Mouse (Mus musculus): ENCODE measurements around the gene Gm12166. TPM values are rescaled to one million over a fixed set of nuclear protein-coding genes. Genes with fewer than 3 reads are reported as not detected.
"Not testable (repeated sequence)": the region's sequence is repeated elsewhere in the genome, so short reads cannot be mapped to it uniquely, and the experiment has no call there.

The Gm12166 gene
- 11.6 and 31.7 TPM in 2 replicates for polyA plus RNA-seq (2011; ENCODE audit: insufficient read depth, insufficient read length, low replicate concordance, missing spikeins)

DNA sequence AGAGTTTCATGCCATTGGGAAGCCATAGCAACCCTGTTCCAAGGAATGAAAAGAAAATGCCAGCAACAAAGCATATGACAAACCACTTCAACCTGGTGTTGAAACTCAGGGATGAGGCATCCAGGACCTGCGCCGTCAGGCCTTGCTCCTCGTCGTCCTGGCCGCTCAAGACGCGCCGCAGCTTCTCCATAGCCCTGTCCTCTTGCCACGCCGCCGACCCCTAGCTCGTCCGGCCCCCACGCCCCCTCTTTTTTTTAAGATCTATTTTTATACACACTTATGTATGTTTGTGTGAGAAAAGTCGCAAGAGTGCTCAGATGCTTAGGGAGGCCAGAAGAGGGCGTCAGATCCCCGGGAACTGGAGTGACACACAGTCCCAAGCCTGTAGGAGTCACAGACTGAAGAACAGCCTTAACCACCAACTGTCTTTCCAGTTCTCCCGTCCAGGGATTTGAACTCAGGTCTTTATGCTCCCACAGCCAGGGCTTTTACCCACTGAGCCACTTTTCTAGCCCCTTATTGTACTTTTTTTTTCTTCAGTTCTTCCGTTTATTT is at the start of gene Gm12166:
Gene Gm12166, minus strand, starts transcription at position 217 of the 555 bp plus-strand sequence.
- 41% methylated on average over 19 of the region's 19 CpGs for WGBS
- not testable (repeated sequence) for H3K27ac ChIP-seq (ENCODE audit: control insufficient read depth, insufficient read depth, low read depth, low read length, poor library complexity); H3K4me1 ChIP-seq (ENCODE audit: control insufficient read depth, insufficient read depth, low read length); H3K4me3 ChIP-seq (replicated peaks; ENCODE audit: control insufficient read depth, low read depth, low read length)
- peak; percentile 86 for TF ChIP-seq CTCF (IDR thresholded peaks at IDR 0.05; ENCODE audit: control insufficient read depth, insufficient read depth, low read length)

- Histone ChIP-seq H3K4me3 (replicated peaks; ENCODE audit: control insufficient read depth, low read depth, low read length) (no peak overlapping the region), H3K4me1 (ENCODE audit: control insufficient read depth, insufficient read depth, low read length) (no peaks in the 10 kb centered on the region), H3K27ac (ENCODE audit: control insufficient read depth, insufficient read depth, low read depth, low read length, poor library complexity) (no peak overlapping the region)
- WGBS: 81% methylated on average over 3 of the region's 3 CpGs
- TF ChIP-seq POLR2A (IDR thresholded peaks at IDR 0.05; ENCODE audit: borderline replicate concordance, control insufficient read depth, low read depth, low read length): no peak
- TF ChIP-seq CTCF (IDR thresholded peaks at IDR 0.05; ENCODE audit: control insufficient read depth, insufficient read depth, low read length): no peak
These were observed 44.9 kb upstream of the Gm12166 start for GRCm38 (mm10) chr11:46097062-46097461.

DNA sequence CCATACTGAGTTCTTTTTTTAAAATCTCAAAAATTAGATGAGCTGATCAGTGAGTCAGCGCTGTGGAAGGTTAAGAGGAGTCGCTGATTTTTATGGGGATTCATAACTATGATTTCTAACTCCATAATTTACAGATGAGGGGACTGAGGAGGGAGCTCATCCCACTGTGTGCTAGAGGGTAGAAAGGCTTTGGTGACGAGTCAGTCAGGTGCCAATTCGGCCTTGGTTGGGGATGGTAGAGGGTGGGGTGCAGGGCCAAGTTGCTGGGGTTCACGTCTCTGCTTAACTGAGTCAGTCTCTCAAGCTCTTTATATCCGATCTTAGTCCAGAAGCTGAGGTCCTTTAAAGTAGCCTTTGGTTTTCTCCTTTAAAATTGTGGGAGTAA is 44.1 kb upstream of the Gm12166 start:
- H3K27ac ChIP-seq (ENCODE audit: control insufficient read depth, insufficient read depth, low read depth, low read length, poor library complexity): no peak overlapping the region
- no peak overlapping the region for H3K4me3 ChIP-seq (replicated peaks; ENCODE audit: control insufficient read depth, low read depth, low read length)
- TF ChIP-seq CTCF (IDR thresholded peaks at IDR 0.05; ENCODE audit: control insufficient read depth, insufficient read depth, low read length) (no peak), POLR2A (IDR thresholded peaks at IDR 0.05; ENCODE audit: borderline replicate concordance, control insufficient read depth, low read depth, low read length) (no peak)
- no peaks in the 10 kb centered on the region; the same call in 1 of the 2 replicates for H3K4me1 ChIP-seq (ENCODE audit: control insufficient read depth, insufficient read depth, low read length)
- 84% methylated on average over 6 of the region's 6 CpGs for WGBS

DNA sequence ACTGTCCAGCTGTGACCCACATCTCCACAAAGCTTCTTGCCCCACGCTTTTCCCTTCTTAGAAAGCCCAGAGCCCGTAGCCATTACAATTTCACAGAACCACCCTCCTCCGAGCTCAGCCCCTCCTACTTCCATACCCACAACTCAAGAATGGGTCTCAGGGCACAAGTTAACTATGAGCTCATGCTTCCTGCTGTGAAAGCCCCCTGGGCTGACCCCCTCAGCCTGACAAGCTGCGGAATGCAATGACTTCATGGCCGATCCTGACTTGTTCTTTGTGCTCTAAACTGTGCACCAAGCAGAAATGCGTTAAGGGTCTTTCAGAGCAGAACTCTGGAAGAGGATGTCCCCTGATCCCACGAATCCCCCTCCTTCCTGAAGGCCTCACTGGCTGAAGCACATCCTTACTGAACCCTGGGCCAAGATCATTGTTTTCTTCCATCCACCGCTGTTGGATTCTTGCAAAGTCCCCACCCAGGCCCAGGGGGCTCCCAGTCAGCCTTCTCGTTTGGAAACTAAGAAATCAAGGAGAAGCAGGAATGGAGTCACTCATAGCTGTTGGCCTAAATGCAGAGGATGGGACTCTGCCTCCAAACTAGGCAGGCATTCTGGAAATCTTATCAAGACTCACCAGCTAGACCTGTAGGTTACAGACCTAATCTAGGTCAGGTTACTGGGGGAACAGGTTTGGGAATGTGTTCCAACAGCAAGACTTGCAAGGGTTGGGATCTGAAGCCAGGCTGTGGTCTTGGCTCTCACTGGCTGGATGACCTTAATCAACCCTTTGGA is 43.5 kb upstream of the Gm12166 start:
- H3K4me3 ChIP-seq (replicated peaks; ENCODE audit: control insufficient read depth, low read depth, low read length): no peak overlapping the region
- no peaks in the 10 kb centered on the region; the same call in 1 of the 2 replicates for H3K4me1 ChIP-seq (ENCODE audit: control insufficient read depth, insufficient read depth, low read length)
- H3K27ac ChIP-seq (ENCODE audit: control insufficient read depth, insufficient read depth, low read depth, low read length, poor library complexity): no peak overlapping the region
- TF ChIP-seq POLR2A (IDR thresholded peaks at IDR 0.05; ENCODE audit: borderline replicate concordance, control insufficient read depth, low read depth, low read length): no peak
- no peak for TF ChIP-seq CTCF (IDR thresholded peaks at IDR 0.05; ENCODE audit: control insufficient read depth, insufficient read depth, low read length)
- 61% methylated on average over 9 of the region's 9 CpGs for WGBS

DNA sequence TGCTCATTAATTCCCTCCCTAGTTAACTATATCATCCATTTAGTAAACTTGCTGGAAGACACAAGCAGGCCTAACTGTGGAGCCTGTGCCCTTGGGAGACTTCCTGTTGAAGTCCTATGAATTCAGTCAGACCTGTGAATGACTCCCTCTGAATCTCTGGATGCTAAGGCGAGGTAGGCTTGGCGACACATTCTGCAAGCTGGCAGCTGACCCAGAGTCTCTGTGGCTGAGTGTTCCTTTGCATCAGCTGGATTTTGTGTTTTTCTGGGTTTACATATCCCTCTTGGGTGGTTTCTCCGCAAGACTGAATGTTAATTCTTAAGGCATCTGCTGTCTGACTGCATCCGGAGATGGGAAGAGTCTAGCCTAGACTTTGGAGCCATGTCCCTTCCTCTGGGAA is 40.0 kb upstream of the Gm12166 start:
- H3K4me3 ChIP-seq (replicated peaks; ENCODE audit: control insufficient read depth, low read depth, low read length): no peak overlapping the region
- no peak overlapping the region for H3K27ac ChIP-seq (ENCODE audit: control insufficient read depth, insufficient read depth, low read depth, low read length, poor library complexity)
- 87% methylated on average over 4 of the region's 4 CpGs for WGBS
- peaks cover 3% of the 10 kb centered on the region; the same call in 1 of the 2 replicates for H3K4me1 ChIP-seq (ENCODE audit: control insufficient read depth, insufficient read depth, low read length)
- TF ChIP-seq CTCF (IDR thresholded peaks at IDR 0.05; ENCODE audit: control insufficient read depth, insufficient read depth, low read length): no peak
- no peak for TF ChIP-seq POLR2A (IDR thresholded peaks at IDR 0.05; ENCODE audit: borderline replicate concordance, control insufficient read depth, low read depth, low read length)

- Histone ChIP-seq H3K4me1 (ENCODE audit: control insufficient read depth, insufficient read depth, low read length) (peaks cover 3% of the 10 kb centered on the region; the same call in 1 of the 2 replicates), H3K27ac (ENCODE audit: control insufficient read depth, insufficient read depth, low read depth, low read length, poor library complexity) (peak overlapping the region; percentile 10; the same call in 1 of the 2 replicates), H3K4me3 (replicated peaks; ENCODE audit: control insufficient read depth, low read depth, low read length) (no peak overlapping the region)
- WGBS: 64% methylated on average over 10 of the region's 10 CpGs
- TF ChIP-seq POLR2A (IDR thresholded peaks at IDR 0.05; ENCODE audit: borderline replicate concordance, control insufficient read depth, low read depth, low read length): no peak
- TF ChIP-seq CTCF (IDR thresholded peaks at IDR 0.05; ENCODE audit: control insufficient read depth, insufficient read depth, low read length): no peak
These were observed 39.0 kb upstream of the Gm12166 start for GRCm38 (mm10) chr11:46090951-46091667.

DNA sequence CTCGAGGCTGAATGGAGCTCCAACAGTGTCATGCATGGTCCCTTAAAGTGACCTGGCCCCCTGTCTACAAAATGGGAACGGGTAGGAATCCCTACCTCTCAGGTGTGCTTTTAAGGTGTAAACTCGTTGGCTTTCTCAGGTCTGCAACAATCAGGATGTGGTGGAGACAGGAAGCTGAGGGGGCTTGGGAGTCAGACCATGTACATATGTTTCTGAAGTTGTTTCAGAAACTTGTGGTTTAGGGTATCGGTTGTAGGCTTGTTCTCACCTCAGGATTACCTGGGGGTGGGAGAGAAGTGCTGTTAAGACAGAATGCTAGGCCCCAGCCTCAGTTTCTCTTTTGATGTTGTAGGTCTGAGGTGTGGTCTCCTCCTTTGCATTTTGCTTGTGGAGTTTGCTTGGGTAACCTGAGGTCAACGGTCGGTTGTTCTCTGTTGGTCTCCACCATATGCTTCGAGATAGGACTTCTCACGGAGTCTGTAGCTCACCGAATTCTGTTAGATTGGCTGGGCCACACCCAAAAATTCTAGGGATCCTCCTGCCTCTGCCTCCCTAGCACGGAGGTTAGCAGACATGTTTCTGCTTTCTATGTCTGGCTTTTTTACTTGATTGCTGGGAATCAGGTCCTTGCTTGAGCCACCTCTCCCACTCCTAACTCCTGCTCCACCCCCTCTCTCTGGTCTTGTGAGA is 38.1 kb upstream of the Gm12166 start:
- WGBS: 59% methylated on average over 10 of the region's 10 CpGs
- peaks cover 3% of the 10 kb centered on the region; the same call in 1 of the 2 replicates for H3K4me1 ChIP-seq (ENCODE audit: control insufficient read depth, insufficient read depth, low read length)
- H3K4me3 ChIP-seq (replicated peaks; ENCODE audit: control insufficient read depth, low read depth, low read length): no peak overlapping the region
- H3K27ac ChIP-seq (ENCODE audit: control insufficient read depth, insufficient read depth, low read depth, low read length, poor library complexity): peak overlapping the region; percentile 10; the same call in 1 of the 2 replicates
- no peak for TF ChIP-seq CTCF (IDR thresholded peaks at IDR 0.05; ENCODE audit: control insufficient read depth, insufficient read depth, low read length)
- TF ChIP-seq POLR2A (IDR thresholded peaks at IDR 0.05; ENCODE audit: borderline replicate concordance, control insufficient read depth, low read depth, low read length): no peak

Measured in bone marrow, adult 2 months (tissue).